Mouse (Mus musculus) cerebellum, adult 18-20 months (tissue): ENCODE data around the gene Pcx.
A peak's percentile ranks its signal among the peaks of the same experiment; 100 is the strongest.

Experiments used
- DNase-seq, 2 experiments: peaks; one replicate each; pipeline ENCODE4 v3.0.0; 2021

Gene Pcx

GRCm38 (mm10) chr19:4624006-4624405 lies 113.7 kb downstream of the Pcx start:
- DNase-seq = no peak

- no peak for DNase-seq
These were observed 114.3 kb downstream of the Pcx start for GRCm38 (mm10) chr19:4624406-4625178.

- peak; percentile 87 to 95 for DNase-seq
These were observed 115.0 kb downstream of the Pcx start, which contains the start of gene Rce1 for GRCm38 (mm10) chr19:4625179-4625828. Gene Rce1 (minus strand): TSS chr19:4625641.

- DNase-seq = no peak
These were observed 115.7 kb downstream of the Pcx start for GRCm38 (mm10) chr19:4625829-4626535.

- DNase-seq = peak; percentile 85 to 88
These were observed 118.5 kb downstream of the Pcx start for GRCm38 (mm10) chr19:4628819-4629218.

GRCm38 (mm10) chr19:4635986-4636385 lies 125.7 kb downstream of the Pcx start:
- DNase-seq = no peak

- DNase-seq = peak; percentile 75 to 79
These were observed 134.0 kb downstream of the Pcx start for GRCm38 (mm10) chr19:4644271-4644670.

GRCm38 (mm10) chr19:4646917-4647492 lies 136.7 kb downstream of the Pcx start:
- no peak for DNase-seq

- DNase-seq = peak; percentile 45
These were observed 147.9 kb downstream of the Pcx start for GRCm38 (mm10) chr19:4658156-4658555.

GRCm38 (mm10) chr19:4666815-4667214 lies 156.5 kb downstream of the Pcx start:
- no peak for DNase-seq

- no peak for DNase-seq
These were observed 160.5 kb downstream of the Pcx start for GRCm38 (mm10) chr19:4670776-4671175.
